ENCODE assay signal across 8 mouse cellular contexts in the genomic region with DNA sequence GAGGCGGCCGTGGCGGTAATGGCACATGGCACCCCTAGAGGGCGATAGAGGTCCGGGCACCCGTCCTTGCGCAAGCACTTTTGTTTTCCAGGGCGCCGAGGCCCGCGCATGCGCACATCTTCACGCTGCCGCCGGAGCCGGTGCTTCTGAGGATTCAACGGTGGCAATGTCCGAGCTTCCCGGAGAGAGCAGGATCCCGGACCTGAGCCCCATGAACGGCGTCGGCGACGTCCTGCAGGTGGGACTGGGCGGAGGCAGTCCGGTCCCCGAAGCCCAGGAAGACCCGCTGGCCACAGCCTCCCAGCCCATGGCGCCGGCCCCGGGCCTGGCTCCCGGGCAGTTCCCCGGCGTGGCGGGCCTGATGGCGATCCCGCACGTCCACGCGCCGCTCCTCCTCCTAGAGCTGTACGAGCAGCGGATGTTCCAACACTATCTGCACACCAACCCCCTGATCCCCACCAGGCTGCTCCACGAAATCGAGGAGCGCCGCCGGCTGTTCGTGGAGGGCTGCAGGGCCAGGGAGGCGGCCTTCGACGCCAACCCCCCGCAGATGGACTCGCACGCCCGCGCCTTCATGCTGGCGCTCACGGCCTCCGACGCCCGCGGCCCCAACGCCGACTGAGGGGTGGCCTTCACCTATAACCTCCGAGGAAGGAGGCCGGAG. TPM values are rescaled to one million over a fixed set of nuclear protein-coding genes. Genes with fewer than 3 reads are reported as not detected.
DNase-seq lines count a peak whose midpoint lies in the region; ATAC-seq and TF ChIP-seq lines count a peak whose summit lies in the region.

A gene (plus strand): TSS at position 125 of the 664 bp plus-strand sequence.

- WGBS in forebrain, embryonic 13.5 days, result 3% methylated on average over 68 of the region's 68 CpGs
- 4% methylated on average over 68 of the region's 68 CpGs for WGBS in liver, embryonic 15.5 days (ENCODE audit: insufficient replicate concordance)
- WGBS in neural tube, embryonic 12.5 days, result 3% methylated on average over 68 of the region's 68 CpGs
- 2% methylated on average over 68 of the region's 68 CpGs for WGBS in stomach, postnatal 0 days

- H3K4me2 ChIP-seq in forebrain, embryonic 13.5 days, result peak within 1 kb of the TSS; percentile 79
- H3K4me2 ChIP-seq in liver, embryonic 15.5 days, result peak within 1 kb of the TSS; percentile 96
- H3K4me2 ChIP-seq in neural tube, embryonic 12.5 days (replicated peaks), result peak within 1 kb of the TSS; percentile 77
- H3K4me2 ChIP-seq in stomach, postnatal 0 days (replicated peaks; ENCODE audit: low read depth), result peak within 1 kb of the TSS; percentile 93

- H3K27me3 ChIP-seq in forebrain, embryonic 13.5 days, result no peaks in the 10 kb centered on the region
- 0 out of 2 replicates have a peak, but pooled peaks cover 5% of the 10 kb centered on the region for H3K27me3 ChIP-seq in liver, embryonic 15.5 days
- H3K27me3 ChIP-seq in neural tube, embryonic 12.5 days (replicated peaks), result no peaks in the 10 kb centered on the region
- H3K27me3 ChIP-seq in stomach, postnatal 0 days (ENCODE audit: control insufficient read depth, insufficient read depth, low read length), result no peaks in the 10 kb centered on the region

- TF ChIP-seq CTCF in stomach, postnatal 0 days (IDR thresholded peaks at IDR 0.05; ENCODE audit: low read depth), result peak; percentile 92

- H3K9me3 ChIP-seq in forebrain, embryonic 13.5 days (replicated peaks), result no peaks in the 10 kb centered on the region
- H3K9me3 ChIP-seq in liver, embryonic 15.5 days (replicated peaks), result no peaks in the 10 kb centered on the region
- H3K9me3 ChIP-seq in neural tube, embryonic 12.5 days, result no peaks in the 10 kb centered on the region
- no peaks in the 10 kb centered on the region for H3K9me3 ChIP-seq in stomach, postnatal 0 days (ENCODE audit: control insufficient read depth, low read length)

- TF ChIP-seq EP300 in stomach, postnatal 0 days (optimal IDR thresholded peaks at IDR 0.05), result no peak

- peak; percentile 75 for ATAC-seq in forebrain, embryonic 13.5 days
- peak; percentile 70 for ATAC-seq in liver, embryonic 15.5 days (ENCODE audit: insufficient read depth)
- ATAC-seq in neural tube, embryonic 12.5 days (ENCODE audit: low FRiP score, low read depth), result peak; percentile 77
- ATAC-seq in stomach, postnatal 0 days (ENCODE audit: low FRiP score, low TSS enrichment), result peak; percentile 79

- peak; percentile 95 for DNase-seq in ES-CJ7 (ENCODE audit: low read depth, low spot score)
- peak; percentile 97 for DNase-seq in cerebellum, adult 11 months
- DNase-seq in heart, postnatal 10 days, result peak; percentile 97
- peak; percentile 97 to 98 for DNase-seq in kidney, postnatal 4 days
- peak; percentile 94 for DNase-seq in stomach, postnatal 0 days (ENCODE audit: low spot score)

- H3K4me3 ChIP-seq in forebrain, embryonic 13.5 days, result peak within 1 kb of the TSS; percentile 63
- H3K4me3 ChIP-seq in liver, embryonic 15.5 days (replicated peaks), result peak within 1 kb of the TSS; percentile 82
- peak within 1 kb of the TSS; percentile 65 for H3K4me3 ChIP-seq in neural tube, embryonic 12.5 days
- H3K4me3 ChIP-seq in stomach, postnatal 0 days (ENCODE audit: low read depth, low read length), result peak within 1 kb of the TSS; percentile 68

- H3K4me1 ChIP-seq in forebrain, embryonic 13.5 days, result peaks cover 22% of the 10 kb centered on the region
- H3K4me1 ChIP-seq in liver, embryonic 15.5 days (replicated peaks), result peaks cover 9% of the 10 kb centered on the region
- H3K4me1 ChIP-seq in neural tube, embryonic 12.5 days, result peaks cover 11% of the 10 kb centered on the region
- H3K4me1 ChIP-seq in stomach, postnatal 0 days (replicated peaks; ENCODE audit: control insufficient read depth, insufficient read depth), result 0 out of 2 replicates have a peak, but pooled peaks cover 2% of the 10 kb centered on the region

- H3K9ac ChIP-seq in forebrain, embryonic 13.5 days, result peak within 1 kb of the TSS; percentile 87
- peak within 1 kb of the TSS; percentile 85 for H3K9ac ChIP-seq in liver, embryonic 15.5 days
- peak within 1 kb of the TSS; percentile 81 for H3K9ac ChIP-seq in neural tube, embryonic 12.5 days
- peak within 1 kb of the TSS; percentile 82 for H3K9ac ChIP-seq in stomach, postnatal 0 days (ENCODE audit: low read length)

- intact Hi-C loops in heart, postnatal 10 days (cut with DNase I), result loop anchor here (2.0 to 10.0 kb wide), 3 partner anchors 23 to 223 kb away; a partner anchor contains a TSS

- H3K36me3 ChIP-seq in forebrain, embryonic 13.5 days (ENCODE audit: poor library complexity, severe bottlenecking), result peaks cover 23% of the 10 kb centered on the region
- H3K36me3 ChIP-seq in liver, embryonic 15.5 days (replicated peaks), result no peaks in the 10 kb centered on the region
- peaks cover 6% of the 10 kb centered on the region; the same call in 1 of the 2 replicates for H3K36me3 ChIP-seq in neural tube, embryonic 12.5 days
- H3K36me3 ChIP-seq in stomach, postnatal 0 days (ENCODE audit: control insufficient read depth, insufficient read depth, low read length), result no peaks in the 10 kb centered on the region

- H3K27ac ChIP-seq in forebrain, embryonic 13.5 days, result peak within 1 kb of the TSS; percentile 67
- H3K27ac ChIP-seq in liver, embryonic 15.5 days (replicated peaks), result peak within 1 kb of the TSS; percentile 74
- no peak within 1 kb of the TSS; the same call in 1 of the 2 replicates for H3K27ac ChIP-seq in neural tube, embryonic 12.5 days
- H3K27ac ChIP-seq in stomach, postnatal 0 days (replicated peaks), result peak within 1 kb of the TSS; percentile 84

RNA-seq across cellular contexts. Expression of the gene that starts here (rescaled TPM):
- 30.3 and 31.4 TPM in 2 replicates for polyA plus RNA-seq in forebrain, embryonic 13.5 days (2015; fragmentation: Nextera tagmentation; extraction: Ambion mirVana)
- total RNA-seq in heart, postnatal 10 days (2021), result 10 to 100 TPM; 10.9 to 11.1 TPM
- 1.7 and 1.8 TPM in 2 replicates for polyA plus RNA-seq in liver, embryonic 15.5 days (2015; fragmentation: Nextera tagmentation; extraction: Ambion mirVana)
- 29.8 and 30.7 TPM in 2 replicates for polyA plus RNA-seq in neural tube, embryonic 12.5 days (2016; fragmentation: Nextera tagmentation; extraction: Ambion mirVana)
- 7.2 and 7.9 TPM in 2 replicates for polyA plus RNA-seq in stomach, postnatal 0 days (2015; fragmentation: Nextera tagmentation; extraction: Ambion mirVana)
